Mouse (Mus musculus): ENCODE data around the gene Gm37240.

Gm37240 gene

DNA sequence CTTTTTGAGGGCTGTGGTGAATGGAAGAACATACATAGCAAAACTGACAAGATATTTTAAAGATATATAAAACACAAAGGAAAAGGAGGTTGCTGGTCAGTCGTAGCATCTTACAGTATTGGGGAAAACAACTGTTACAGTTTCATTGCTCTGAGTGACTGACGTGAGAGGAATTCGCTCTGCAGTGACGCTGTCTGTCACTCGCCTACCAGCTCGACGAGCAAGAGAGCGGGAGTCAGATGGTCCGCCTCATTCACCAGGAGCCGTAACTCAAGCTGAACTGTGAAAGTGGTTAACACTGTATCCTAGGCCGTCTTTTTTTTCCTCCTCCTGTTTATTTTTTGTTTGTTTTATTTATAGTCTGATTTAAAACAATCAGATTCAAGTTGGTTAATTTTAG, 908.6 kb downstream of the Gm37240 start:
- no peak for DNase-seq

DNA sequence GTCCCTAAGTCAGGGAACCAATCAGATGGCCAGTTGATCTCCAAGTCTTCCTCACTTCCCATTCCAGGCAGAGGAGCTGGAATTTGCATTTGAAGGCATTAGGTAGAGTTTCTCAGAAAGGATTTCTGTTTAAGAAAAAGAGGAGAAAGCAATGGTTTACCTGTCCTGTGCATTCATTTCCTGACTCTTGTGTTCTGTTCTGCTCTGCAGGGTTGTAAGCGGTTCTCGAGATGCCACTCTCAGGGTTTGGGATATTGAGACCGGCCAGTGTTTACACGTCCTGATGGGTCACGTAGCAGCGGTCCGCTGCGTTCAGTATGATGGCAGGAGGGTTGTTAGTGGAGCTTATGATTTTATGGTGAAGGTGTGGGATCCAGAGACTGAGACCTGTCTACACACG, 913.1 kb downstream of the Gm37240 start:
- no peak for DNase-seq

DNA sequence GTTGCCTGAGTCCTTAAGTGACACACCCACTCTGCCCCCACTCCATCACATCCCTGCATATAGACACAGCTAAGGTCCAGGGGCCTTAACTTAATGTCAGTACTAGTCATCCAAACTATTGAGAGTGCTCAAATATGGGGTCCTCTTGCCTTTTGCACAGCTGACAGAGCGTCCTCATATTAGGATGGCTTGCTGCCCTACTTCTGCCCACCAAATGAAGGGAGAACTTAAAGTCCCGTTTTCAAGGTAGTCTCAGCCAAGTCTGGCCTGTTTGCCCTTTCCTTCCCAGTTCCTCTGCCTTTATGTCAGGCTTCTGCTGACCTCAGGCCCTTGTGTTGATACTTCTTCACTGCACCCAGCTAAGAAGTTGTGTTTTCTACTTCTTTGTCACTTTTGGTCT, 914.4 kb downstream of the Gm37240 start:
- DNase-seq = no peak

- no peak for DNase-seq
Measured at GRCm38 (mm10) chr3:84971561-84971960, 915.8 kb downstream of the Gm37240 start.

DNA sequence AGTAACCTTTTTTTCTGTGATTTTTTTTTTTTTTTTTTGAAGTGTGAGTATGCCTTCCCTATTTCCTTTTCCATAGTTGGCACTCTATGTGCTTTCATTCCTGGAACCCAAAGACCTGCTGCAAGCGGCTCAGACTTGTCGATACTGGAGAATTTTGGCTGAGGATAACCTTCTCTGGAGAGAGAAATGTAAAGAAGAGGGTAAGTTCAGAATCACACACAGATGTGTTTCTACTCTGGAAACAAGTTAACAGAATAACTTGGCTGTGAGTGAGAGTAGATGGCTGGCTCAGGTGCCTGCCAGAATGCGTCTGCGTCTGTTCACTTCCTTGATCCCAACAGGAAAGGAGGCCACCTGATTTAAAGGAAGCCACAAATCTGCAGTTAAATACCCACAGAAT, 920.0 kb downstream of the Gm37240 start:
- no peak for DNase-seq

DNA sequence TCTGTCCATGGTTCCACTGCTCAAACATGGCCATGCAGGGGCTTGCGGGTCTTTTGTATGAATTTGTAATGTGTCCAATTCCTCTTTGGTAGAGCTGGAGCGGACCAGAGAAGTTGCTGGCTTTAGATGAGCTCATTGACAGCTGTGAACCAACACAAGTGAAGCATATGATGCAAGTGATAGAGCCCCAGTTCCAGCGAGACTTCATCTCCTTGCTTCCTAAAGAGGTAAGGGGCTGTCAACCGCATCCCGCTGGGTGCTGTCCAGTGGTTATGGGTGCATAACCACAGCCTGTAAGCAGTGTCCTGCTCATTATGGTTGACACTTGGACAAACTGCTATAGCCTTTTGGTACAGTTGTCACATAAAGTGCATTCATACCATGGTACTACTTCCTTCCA, 922.2 kb downstream of the Gm37240 start:
- DNase-seq = no peak

GRCm38 (mm10) chr3:84955857-84956256, 931.5 kb downstream of the Gm37240 start:
- no peak for DNase-seq

- no peak for DNase-seq
Measured at GRCm38 (mm10) chr3:84955011-84955775, 932.1 kb downstream of the Gm37240 start.

- no peak for DNase-seq
Measured at GRCm38 (mm10) chr3:84952585-84953187, 934.6 kb downstream of the Gm37240 start.

- DNase-seq = peak; percentile 59
Measured at GRCm38 (mm10) chr3:84952135-84952534, 935.2 kb downstream of the Gm37240 start.

DNA sequence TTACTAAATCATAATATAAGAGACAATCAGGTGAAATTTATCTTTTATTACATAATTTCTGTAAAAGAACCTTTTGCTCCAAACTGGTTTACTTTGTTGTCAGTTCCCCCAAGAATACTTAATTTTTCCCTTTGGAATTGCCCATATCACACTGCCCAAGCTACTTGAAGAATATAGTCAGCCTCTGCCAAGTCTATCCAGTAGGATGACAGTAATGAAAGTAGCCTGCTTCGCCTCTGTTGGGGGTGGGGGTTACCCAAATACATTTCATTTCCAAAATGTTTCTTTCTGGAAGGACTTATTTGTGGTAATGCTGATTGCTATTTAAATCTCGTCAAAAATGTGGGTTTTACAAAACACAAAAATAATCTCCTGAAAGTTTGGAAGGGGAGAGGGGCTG, 935.6 kb downstream of the Gm37240 start:
- no peak for DNase-seq

GRCm38 (mm10) chr3:84949387-84949786, 937.9 kb downstream of the Gm37240 start:
- DNase-seq = no peak

- no peak for DNase-seq
Measured at GRCm38 (mm10) chr3:84946381-84946780, 940.9 kb downstream of the Gm37240 start.

- no peak for DNase-seq
Measured at GRCm38 (mm10) chr3:84944933-84945332, 942.4 kb downstream of the Gm37240 start.

GRCm38 (mm10) chr3:84937360-84938355, 949.7 kb downstream of the Gm37240 start:
- peak; percentile 12 for DNase-seq

- no peak for DNase-seq
Measured at GRCm38 (mm10) chr3:84936956-84937355, 950.4 kb downstream of the Gm37240 start.

DNA sequence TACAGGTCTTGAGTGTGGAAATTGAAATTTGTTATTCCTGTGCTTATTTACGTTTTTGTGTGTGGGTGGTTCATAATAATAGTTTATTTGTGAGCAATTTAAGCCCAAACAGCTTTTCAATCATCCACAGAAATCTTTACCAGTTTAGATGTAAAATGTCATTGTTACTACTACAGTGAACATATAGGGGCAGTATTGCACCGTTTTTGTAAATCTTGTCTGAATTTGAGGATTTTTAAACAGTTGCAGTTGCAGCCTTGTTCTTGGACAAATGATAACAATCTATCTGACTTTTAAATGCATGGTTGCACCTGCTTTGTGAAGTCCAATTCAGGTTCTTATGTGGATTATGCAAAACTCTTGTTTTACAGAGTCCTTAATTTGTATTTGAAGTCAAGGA, 951.1 kb downstream of the Gm37240 start:
- no peak for DNase-seq

- no peak for DNase-seq
Measured at GRCm38 (mm10) chr3:84935729-84936128, 951.6 kb downstream of the Gm37240 start.

DNA sequence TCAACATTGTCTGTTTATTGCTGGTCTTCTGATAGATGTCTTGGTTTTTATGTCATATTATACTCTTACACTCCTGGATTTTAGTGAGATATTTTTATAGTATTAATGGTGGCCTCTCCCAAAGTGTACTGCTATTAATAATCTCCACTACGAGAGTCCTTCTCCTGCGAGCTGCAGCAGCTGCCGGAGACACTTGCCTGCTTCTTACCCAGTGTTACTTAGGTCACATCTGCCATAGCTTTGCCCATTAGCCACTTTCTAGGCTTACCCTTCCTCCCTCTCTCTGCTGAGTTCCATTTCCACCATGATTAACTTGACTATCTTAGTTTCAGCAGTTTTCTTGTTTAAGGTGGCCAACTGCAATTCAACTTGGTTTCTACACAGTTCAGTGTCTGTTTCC, 956.6 kb downstream of the Gm37240 start:
- no peak for DNase-seq

DNA sequence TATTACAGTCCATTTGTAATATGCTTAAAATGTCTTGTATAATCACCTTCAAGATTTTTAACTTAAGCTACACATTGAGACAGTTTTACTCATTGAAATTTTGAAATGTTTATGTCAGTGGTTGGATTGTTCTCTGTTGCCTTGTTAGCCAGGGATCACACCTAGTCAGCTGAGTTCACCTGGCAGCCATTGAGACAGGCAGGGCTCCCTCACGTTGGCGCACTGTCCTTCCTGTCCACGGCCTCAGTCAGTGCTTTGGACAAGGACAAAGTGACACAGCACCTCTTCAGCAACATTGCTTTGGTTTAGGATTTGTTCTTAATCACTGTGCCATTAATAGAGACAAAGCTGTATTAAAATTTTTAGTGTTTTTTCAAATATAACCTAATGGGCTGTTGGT, 958.1 kb downstream of the Gm37240 start:
- no peak for DNase-seq

DNA sequence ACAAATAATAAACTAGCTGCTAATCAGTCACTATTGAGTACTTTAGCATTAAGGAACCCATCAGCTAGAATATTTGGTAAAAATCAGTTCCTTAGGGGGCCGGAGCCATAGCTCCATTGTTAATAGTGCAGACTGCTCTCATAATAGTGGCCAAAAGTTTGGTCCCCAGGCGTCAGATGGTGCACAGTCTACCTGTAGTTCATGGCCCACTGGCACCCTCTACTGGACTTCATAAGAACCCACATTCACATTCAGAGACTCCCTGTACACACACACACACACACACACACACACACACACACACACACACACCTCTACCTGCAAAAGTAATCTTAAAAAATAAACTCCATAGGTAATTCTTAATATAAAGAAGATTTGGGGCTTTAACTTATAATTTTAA, 959.4 kb downstream of the Gm37240 start:
- DNase-seq = no peak

DNA sequence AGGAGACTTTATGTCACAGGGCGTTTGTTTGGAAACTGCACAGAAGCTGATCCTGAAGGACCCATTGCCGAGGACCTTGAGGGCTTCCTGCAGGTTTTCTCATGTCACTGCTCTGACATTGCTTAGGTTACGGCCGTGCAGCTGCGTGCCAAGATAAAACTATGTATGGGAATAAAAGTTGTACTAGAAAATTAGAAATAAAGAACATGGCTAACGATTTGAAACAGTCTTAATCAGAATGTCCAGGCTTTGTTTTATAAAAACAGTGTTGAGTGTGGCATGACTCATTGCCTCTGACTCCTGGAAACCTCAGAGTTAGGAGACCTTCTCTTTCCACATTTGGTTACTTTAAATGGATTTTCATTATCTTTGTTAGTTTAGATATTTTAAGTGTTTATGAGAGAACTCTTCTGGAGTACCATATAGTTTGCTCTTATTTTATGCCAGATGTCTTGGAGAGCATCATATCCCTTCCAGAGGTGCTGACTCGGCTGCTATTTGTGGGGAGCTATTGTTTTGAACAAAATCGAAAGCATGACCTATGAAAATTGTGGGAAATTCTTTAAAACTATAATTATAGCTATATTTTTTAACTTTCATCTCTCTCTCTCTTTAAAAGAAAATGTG, 960.0 kb downstream of the Gm37240 start:
- DNase-seq = no peak

DNA sequence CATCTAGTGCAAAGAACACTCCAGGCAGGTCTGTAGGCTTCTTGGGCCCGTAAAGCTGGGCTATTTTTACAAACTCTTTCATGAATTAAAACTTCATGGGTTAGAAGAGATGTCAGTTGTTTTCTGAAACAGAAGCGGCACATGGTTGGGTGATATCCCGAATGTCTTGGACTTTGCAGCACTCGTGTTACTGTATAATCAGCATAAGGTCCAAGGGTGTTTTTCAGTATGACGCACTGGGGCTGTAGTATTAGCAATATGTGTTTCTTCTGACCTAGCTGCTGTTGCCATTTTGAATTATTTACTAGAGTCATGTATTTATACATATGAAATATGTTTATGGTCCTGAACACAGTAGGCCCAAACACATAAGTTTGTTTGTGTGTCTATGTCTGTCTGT, 961.2 kb downstream of the Gm37240 start:
- DNase-seq = no peak
